Mouse (Mus musculus): Measurements from ENCODE around the gene Olfr437. TPM values are rescaled to one million over a fixed set of nuclear protein-coding genes. Genes with fewer than 3 reads are reported as not detected.
"Not testable (repeated sequence)": the region's sequence is repeated elsewhere in the genome, so short reads cannot be mapped to it uniquely, and the experiment has no call there.

Gene Olfr437
- total RNA-seq (2021), result not detected
- long read RNA-seq, experiment 1, result 0 reads
- long read RNA-seq, experiment 2, result 0 reads

GRCm38 (mm10) chr6:43162982-43163381 lies at the start of gene Olfr437:
TSS of gene Olfr437 (plus strand) at chr6:43163282.
- DNase-seq (ENCODE audit: low spot score), result no peak

GRCm38 (mm10) chr6:43146267-43146666 lies 16.8 kb upstream of the Olfr437 start, which contains the start of gene Olfr237-ps1:
TSS of gene Olfr237-ps1 (plus strand) at chr6:43146567.
- not testable (repeated sequence) for DNase-seq (ENCODE audit: low spot score)

GRCm38 (mm10) chr6:43159502-43159901 lies 3.6 kb upstream of the Olfr437 start:
- no peak for DNase-seq (ENCODE audit: low spot score)

- DNase-seq (ENCODE audit: low spot score), result no peak
These were observed 4.2 kb downstream of the Olfr437 start for GRCm38 (mm10) chr6:43167246-43167645.

- DNase-seq (ENCODE audit: low spot score), result no peak
These were observed 8.8 kb downstream of the Olfr437 start, which contains the start of gene Olfr13 for GRCm38 (mm10) chr6:43171840-43172239. TSS of gene Olfr13 (plus strand) at chr6:43172140.

GRCm38 (mm10) chr6:43178129-43178528 lies 15.0 kb downstream of the Olfr437 start:
- no peak for DNase-seq (ENCODE audit: low spot score)

- DNase-seq (ENCODE audit: low spot score), result no peak
These were observed 15.8 kb downstream of the Olfr437 start for GRCm38 (mm10) chr6:43178584-43179501.

GRCm38 (mm10) chr6:43190986-43191385 lies 27.9 kb downstream of the Olfr437 start:
- no peak for DNase-seq (ENCODE audit: low spot score)

- DNase-seq (ENCODE audit: low spot score), result no peak
These were observed 33.7 kb downstream of the Olfr437 start, which contains the start of gene Olfr435 for GRCm38 (mm10) chr6:43196781-43197180. TSS of gene Olfr435 (plus strand) at chr6:43197146.

- DNase-seq (ENCODE audit: low spot score), result no peak
These were observed 35.0 kb downstream of the Olfr437 start for GRCm38 (mm10) chr6:43198094-43198493.

GRCm38 (mm10) chr6:43202786-43203185 lies 39.7 kb downstream of the Olfr437 start:
- no peak for DNase-seq (ENCODE audit: low spot score)

- DNase-seq (ENCODE audit: low spot score), result no peak
These were observed 42.3 kb downstream of the Olfr437 start for GRCm38 (mm10) chr6:43205355-43205754.

- DNase-seq (ENCODE audit: low spot score), result not testable (repeated sequence)
These were observed 49.8 kb downstream of the Olfr437 start, which contains the start of gene Olfr434 for GRCm38 (mm10) chr6:43212873-43213272. TSS of gene Olfr434 (plus strand) at chr6:43213021.

Other genes starting within 250 kb of the Olfr437 start
- not detected for gene Olfr446, start 241.9 kb upstream of the Olfr437 start, total RNA-seq (2021)
- not detected for gene Olfr444, start 214.2 kb upstream of the Olfr437 start, total RNA-seq (2021)
- gene Olfr441, start 56.9 kb upstream of the Olfr437 start, total RNA-seq (2021), result not detected
- not detected for gene Olfr237-ps1, start 16.7 kb upstream of the Olfr437 start, total RNA-seq (2021)
- not detected for gene Olfr13, start 8.9 kb downstream of the Olfr437 start, total RNA-seq (2021)
- not detected for gene Olfr435, start 33.9 kb downstream of the Olfr437 start, total RNA-seq (2021)
- not detected for gene Olfr434, start 49.7 kb downstream of the Olfr437 start, total RNA-seq (2021)
- gene Olfr47, start 68.2 kb downstream of the Olfr437 start, total RNA-seq (2021), result not detected
- 1 to 10 TPM; 2.9 to 3.0 TPM for gene Arhgef5, start 102.3 kb downstream of the Olfr437 start, total RNA-seq (2021)
- not detected for gene Nobox, start 146.3 kb downstream of the Olfr437 start, total RNA-seq (2021)

Measured in gastrocnemius, adult 18-20 months (tissue).